Mouse (Mus musculus) ES-E14 (cell line): ENCODE results near the gene Foxred1.

ENCODE experiments used
- CHD2 ChIP-seq: IDR thresholded peaks from 2 replicates; pipeline ENCODE4 v1.6.1; 2014; ENCODE audit warnings: mild to moderate bottlenecking, low read depth, low read length, inconsistent platforms
- HCFC1 ChIP-seq: IDR thresholded peaks from 2 replicates; pipeline ENCODE4 v1.6.1; 2012; ENCODE audit warnings: low read length, inconsistent platforms, borderline replicate concordance; ENCODE audit not compliant: insufficient read depth
- MAFK ChIP-seq: IDR thresholded peaks from 2 replicates; pipeline ENCODE4 v1.6.1; 2014; ENCODE audit warnings: mild to moderate bottlenecking, low read depth, low read length, inconsistent platforms; ENCODE audit not compliant: insufficient read depth
- ZC3H11A ChIP-seq: IDR thresholded peaks from 2 replicates; pipeline ENCODE4 v1.6.1; 2012; ENCODE audit warnings: low read depth, mild to moderate bottlenecking, inconsistent platforms, low read length, borderline replicate concordance

DNA sequence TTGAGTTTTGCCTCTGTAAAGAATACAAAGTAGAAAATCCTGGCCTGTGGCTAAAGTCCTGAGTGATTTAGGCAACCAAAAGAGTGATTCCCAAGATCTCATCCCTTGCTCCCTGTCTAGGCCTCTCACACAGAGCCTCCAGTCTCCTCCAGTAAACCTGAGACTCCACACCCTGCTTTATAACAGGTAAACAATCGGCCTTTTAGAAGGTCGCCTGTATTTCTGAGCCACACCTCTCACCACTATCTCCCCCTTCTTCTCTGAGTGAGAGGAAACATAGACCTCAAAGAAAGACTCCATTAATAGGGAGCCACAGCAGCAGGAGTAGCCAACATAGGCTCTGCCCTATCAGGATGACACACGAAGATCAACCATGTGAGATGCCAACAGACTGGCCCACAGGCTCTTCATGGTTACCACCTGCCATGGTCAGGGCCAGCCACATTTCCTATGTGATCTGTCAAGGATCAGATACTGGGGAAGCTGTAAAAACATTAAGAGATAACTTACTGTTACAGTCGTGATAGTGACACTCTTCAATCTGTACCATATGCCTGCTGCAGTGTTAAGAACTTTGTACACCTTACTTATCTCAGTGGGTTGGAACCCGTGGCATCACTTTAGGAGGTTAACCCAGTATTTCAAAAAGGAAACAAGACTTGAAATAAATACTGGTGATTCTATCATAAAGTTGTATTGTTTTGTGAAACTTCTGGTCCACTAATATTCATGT lies 46.5 kb downstream of the Foxred1 start:
- no peak for TF ChIP-seq CHD2
- no peak for TF ChIP-seq MAFK
- no peak for TF ChIP-seq ZC3H11A
- TF ChIP-seq HCFC1 = no peak
